Mouse (Mus musculus) MN1 (cell line): ENCODE data around the gene Bri3.

Source experiments
- DNase-seq: peaks from one replicate; pipeline ENCODE4 v3.0.0-alpha.2; 2016; ENCODE audit warnings: low spot score

The Bri3 gene

GRCm38 (mm10) chr5:144243901-144244487, at the start of gene Bri3:
Gene Bri3, plus strand, starts transcription at chr5:144244437.
- DNase-seq = no peak

DNA sequence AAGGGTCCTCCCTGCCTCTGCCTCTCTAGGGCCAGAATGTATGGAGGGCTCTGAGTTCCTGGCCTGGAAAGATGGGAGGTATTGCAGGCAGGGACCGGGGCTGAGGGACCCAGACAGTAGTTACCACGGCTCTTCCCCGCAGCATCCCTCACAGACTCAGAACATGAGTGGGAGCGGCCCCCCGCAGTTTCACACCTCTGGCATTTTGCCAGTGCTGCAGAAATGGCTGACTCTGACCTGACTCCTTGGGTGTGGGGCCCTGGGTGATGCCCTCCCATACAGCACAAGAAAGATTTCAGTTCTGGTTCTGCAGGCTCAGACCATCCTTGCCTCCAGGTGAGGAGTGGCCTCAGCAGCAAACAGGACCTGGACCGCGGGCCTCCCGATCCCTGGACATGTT, 48.7 kb upstream of the Bri3 start:
- DNase-seq = no peak

GRCm38 (mm10) chr5:144200616-144201015, 43.6 kb upstream of the Bri3 start:
- DNase-seq = peak; percentile 34

- no peak for DNase-seq
These were observed 41.8 kb upstream of the Bri3 start for GRCm38 (mm10) chr5:144202430-144202829.

- DNase-seq = no peak
These were observed 40.8 kb upstream of the Bri3 start for GRCm38 (mm10) chr5:144203398-144203959.

GRCm38 (mm10) chr5:144204303-144204702, 39.9 kb upstream of the Bri3 start:
- DNase-seq = no peak

DNA sequence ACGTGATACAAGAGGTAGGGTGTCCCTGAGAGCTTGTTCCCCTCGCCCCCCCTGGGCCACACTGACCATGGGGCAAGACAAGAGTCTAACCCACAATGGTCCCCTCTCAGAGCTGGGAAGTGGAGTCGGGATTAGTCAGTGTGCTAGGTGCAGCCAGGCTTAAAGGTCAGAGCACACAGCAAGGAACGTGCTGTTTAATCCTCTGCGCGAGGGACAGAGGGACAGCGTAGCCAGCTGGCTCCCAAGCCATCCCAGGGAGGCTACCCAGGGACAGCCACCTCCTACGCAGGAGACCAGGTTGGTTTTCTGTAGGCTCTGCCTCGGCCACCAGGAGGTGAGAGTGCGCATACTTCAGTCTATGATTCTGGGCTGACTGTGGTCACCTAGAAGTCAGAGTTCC, 39.3 kb upstream of the Bri3 start:
- DNase-seq = no peak

- no peak for DNase-seq
These were observed 38.2 kb upstream of the Bri3 start for GRCm38 (mm10) chr5:144206069-144206468.

DNA sequence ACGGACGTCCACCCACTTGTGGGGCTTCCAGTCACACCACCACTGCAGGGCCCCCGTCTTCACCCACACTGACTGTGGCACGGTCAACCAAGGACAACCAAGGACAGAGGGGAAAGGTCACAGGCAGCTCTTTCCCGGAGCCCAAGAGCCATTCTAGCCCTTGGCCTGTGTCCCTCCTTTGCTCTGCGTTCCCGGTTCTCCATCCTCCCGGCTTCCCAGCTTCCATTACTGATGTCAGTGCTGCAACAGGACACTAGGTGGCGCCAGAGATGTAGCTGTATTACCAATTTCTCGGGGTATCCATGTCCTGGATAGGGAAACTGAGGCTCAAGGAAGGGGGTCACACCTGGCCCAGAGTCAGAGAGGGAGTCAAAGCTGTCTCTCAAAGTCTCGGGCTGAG, 36.8 kb upstream of the Bri3 start:
- DNase-seq = peak; percentile 63

GRCm38 (mm10) chr5:144214453-144214852, 29.8 kb upstream of the Bri3 start:
- peak; percentile 66 for DNase-seq

DNA sequence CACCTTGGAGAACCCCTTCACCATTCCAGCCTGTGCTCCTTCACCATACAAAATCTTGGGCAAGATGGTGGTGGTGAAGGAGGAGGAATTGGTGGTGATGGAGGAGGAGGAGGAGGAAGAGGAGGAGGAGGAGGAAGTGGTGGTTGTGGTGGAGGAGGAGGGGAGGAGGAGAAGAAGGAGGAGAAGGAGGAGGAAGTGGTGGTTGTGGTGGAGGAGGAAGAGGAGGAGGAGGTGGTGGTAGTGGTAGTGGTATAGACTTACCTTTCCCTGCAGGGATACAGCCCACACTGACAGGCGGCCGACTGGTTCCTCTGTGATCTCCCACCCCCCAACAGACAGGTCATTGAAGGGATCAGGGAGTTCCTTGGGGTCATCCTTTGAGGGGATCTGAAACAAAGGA, 28.2 kb upstream of the Bri3 start:
- DNase-seq = no peak

- DNase-seq = no peak
These were observed 26.2 kb upstream of the Bri3 start for GRCm38 (mm10) chr5:144218061-144218460.

DNA sequence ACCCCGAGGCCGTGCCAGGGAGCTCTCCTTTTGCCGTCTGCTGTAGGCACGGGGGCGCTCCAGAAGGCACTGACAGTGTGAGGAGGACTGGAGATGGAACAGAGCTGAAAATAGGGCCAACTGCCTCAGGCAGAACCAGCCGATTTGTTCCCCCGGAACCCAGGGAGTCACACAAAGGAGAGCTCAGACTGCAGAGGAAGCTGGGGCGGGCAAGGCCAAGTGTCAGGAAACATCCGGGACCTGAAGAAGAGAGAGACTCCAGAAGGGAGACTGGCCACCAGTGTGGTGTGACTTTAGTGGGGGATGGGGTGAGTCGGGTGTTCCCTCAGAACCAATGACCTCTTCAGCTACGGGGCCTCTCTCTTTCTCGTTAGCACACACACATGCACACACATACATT, 24.9 kb upstream of the Bri3 start:
- DNase-seq = no peak

GRCm38 (mm10) chr5:144219936-144220335, 24.3 kb upstream of the Bri3 start:
- DNase-seq = no peak

- DNase-seq = no peak
These were observed 22.9 kb upstream of the Bri3 start for GRCm38 (mm10) chr5:144221305-144221704.

GRCm38 (mm10) chr5:144222811-144223502, 21.3 kb upstream of the Bri3 start:
- peak; percentile 39 for DNase-seq

DNA sequence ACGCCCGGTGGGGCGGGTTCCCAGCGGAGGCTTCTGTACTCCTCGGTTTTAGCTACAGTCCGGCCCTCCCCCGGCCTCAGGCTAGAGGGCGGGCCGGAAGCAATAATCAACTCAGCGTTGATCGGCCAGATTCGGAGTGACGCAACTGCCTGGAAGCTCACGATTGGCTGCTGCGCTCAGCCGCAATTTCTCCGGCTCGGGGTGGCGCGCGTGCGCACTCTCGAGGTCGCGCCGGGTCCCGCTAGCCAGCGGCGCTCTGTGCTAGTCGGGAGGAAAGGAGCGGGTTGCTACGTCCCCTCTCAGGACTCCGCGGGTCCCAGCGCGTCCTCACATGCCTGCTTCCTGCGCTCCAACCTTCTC, 20.8 kb upstream of the Bri3 start, which contains the start of gene Tecpr1:
Tecpr1 (minus strand) TSS at position 113 of the 360 bp plus-strand sequence.
- DNase-seq = peak; percentile 97

DNA sequence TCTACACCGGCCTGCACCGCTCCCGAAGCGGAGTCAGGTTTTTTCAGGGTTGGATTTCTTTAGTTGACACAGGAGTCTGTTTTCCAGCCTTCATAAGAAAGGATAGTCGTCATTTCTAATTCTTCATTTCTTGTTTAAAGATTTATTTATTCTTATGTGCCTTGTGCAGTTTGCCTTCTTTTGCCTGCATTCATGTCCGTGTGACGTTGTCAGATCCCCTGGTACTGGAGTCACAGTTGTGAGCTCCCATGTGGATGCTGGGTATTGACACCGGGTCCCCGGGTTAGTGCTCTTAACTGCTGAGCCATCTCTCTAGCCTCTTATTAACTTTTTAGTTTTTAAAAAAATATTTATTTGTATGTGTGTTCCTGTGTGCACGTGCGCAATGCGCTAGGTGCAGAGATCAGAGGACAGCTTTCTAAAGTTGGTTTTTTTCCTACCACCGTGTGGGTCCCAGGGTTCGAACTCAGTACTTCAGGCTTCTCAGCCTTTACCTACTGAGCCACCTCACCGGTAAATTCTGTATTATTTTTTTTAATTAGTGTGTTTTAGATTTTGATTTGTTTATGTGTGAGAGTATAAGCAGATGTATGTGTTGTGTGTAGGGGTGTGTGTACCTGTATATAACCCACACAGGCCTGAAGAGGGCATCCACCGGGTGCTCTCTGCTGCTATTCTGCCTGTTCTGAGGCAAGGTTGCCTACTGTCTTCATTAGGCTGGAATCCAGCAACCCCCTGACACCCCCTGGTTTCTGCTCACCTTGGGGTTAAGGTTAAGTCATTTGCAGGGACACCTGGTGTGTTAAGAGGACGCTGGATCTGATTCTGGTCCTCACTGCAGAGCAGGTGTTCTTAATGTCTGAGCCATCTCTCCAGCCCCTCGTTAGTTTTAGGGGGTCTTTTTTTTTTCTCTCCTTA, 20.1 kb upstream of the Bri3 start:
- DNase-seq = no peak

DNA sequence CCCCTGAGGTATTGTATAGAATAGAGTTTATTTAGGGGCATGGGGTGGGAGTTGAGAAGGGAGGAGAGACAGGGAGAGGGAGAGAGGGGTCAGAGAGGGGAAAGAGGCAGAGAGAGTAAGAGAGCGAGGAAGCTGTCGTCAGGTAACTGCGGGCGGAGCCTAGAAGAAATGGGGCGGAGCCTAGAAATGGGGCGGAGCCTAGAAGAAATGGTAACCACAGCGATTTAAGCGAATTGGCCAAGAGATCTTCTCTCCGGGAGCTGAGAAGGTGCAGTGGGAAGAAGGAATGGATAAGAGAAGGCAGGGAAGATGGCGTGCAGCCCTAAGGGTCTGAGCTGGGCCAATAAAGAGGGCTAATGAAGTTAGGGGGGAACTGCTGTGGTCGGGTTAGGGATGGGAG, 18.0 kb upstream of the Bri3 start:
- no peak for DNase-seq

GRCm38 (mm10) chr5:144230216-144230615, 14.0 kb upstream of the Bri3 start:
- DNase-seq = no peak

DNA sequence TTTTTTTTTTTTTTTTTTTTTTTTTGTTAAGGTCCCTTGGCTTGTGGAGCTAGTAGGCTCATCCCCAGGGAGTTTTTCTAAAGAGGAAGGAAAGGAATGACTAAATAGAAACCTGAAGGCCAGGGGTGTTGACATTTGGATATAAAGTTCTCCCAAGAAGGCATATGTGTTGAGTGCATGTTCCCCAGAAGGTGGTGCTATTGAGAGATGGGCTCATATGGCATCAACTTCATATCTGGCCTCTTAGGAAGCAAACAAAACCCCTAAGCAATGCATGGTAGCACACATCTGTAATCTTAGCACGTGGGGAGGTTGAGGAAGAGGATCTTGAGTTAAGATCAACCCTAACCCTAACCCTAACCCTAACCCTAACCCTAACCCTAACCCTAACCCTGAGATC, 12.8 kb upstream of the Bri3 start:
- DNase-seq = no peak

GRCm38 (mm10) chr5:144232531-144232930, 11.7 kb upstream of the Bri3 start:
- no peak for DNase-seq

- DNase-seq = no peak
These were observed 10.0 kb upstream of the Bri3 start for GRCm38 (mm10) chr5:144234222-144234621.
